ENCODE assay signal across 9 mouse cellular contexts in the genomic region with DNA sequence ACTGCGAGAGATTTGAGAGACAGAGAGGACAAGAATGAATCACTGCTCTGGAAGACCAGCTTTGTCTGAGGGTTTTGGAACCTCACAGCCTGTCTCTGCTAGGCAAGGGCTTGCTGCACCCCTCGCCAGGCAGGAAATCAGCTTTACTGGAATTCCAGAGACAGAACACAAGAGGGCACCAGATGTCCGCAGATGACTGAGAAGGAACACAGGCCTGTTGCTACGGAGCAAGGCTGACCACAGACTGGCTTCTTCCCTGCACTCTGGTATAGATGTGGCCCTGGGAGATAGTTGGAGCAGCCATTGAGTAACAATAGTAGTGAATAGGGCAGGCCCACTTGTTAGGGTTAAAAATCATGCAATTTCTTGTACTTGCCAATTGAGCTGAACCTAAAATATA.
DNase-seq lines count a peak whose midpoint lies in the region; ATAC-seq and TF ChIP-seq lines count a peak whose summit lies in the region.
"Had no signal": no experiment of that assay in that cellular context is flagged by ENCODE, and none has a peak within 500 bp of the region (broad histone marks: within the 10 kb centered on the region; RNA-seq: fewer than 3 reads in every experiment).

No protein-coding gene starts in this region.

- no peak overlapping the region for H3K4me2 ChIP-seq in embryonic facial prominence, embryonic 11.5 days (ENCODE audit: low read depth, low read length)
- no peak overlapping the region for H3K4me2 ChIP-seq in liver, embryonic 11.5 days
- H3K4me2 ChIP-seq in neural tube, embryonic 13.5 days, result no peak overlapping the region

- H3K4me3 ChIP-seq in embryonic facial prominence, embryonic 11.5 days (ENCODE audit: low read depth, low read length), result no peak overlapping the region
- no peak overlapping the region for H3K4me3 ChIP-seq in heart, embryonic 10.5 days
- no peak overlapping the region for H3K4me3 ChIP-seq in liver, embryonic 11.5 days (ENCODE audit: low read depth, low read length)
- no peak overlapping the region for H3K4me3 ChIP-seq in neural tube, embryonic 13.5 days
- H3K4me3 ChIP-seq in thymus, adult 2 months (ENCODE audit: control insufficient read depth, insufficient read depth, low read length), result no peak overlapping the region
- H3K4me3 ChIP-seq: megakaryocyte, embryonic 14.5 days had no signal

- H3K9me3 ChIP-seq in embryonic facial prominence, embryonic 11.5 days (replicated peaks; ENCODE audit: control insufficient read depth, low read length), result no peaks in the 10 kb centered on the region
- no peaks in the 10 kb centered on the region for H3K9me3 ChIP-seq in heart, embryonic 10.5 days
- H3K9me3 ChIP-seq in liver, embryonic 11.5 days (ENCODE audit: control insufficient read depth, low read length), result no peaks in the 10 kb centered on the region
- H3K9me3 ChIP-seq in neural tube, embryonic 13.5 days, result no peaks in the 10 kb centered on the region
- H3K9me3 ChIP-seq: megakaryocyte, embryonic 14.5 days had no signal

- peak; percentile 48; the same call in 1 of the 2 replicates for ATAC-seq in embryonic facial prominence, embryonic 11.5 days (replicated peaks; ENCODE audit: insufficient number of reproducible peaks, low FRiP score, low TSS enrichment, low read depth)
- no peak for ATAC-seq in liver, embryonic 11.5 days (replicated peaks; ENCODE audit: low FRiP score)
- peak; percentile 84; the same call in 1 of the 2 replicates for ATAC-seq in neural tube, embryonic 13.5 days (ENCODE audit: low read depth)

- H3K27me3 ChIP-seq in embryonic facial prominence, embryonic 11.5 days (ENCODE audit: control insufficient read depth, insufficient read depth, low read length), result no peaks in the 10 kb centered on the region
- H3K27me3 ChIP-seq in heart, embryonic 10.5 days (ENCODE audit: insufficient read depth, poor library complexity, severe bottlenecking), result no peaks in the 10 kb centered on the region
- H3K27me3 ChIP-seq in liver, embryonic 11.5 days (replicated peaks; ENCODE audit: control insufficient read depth, insufficient read depth, low read length), result no peaks in the 10 kb centered on the region
- H3K27me3 ChIP-seq in neural tube, embryonic 13.5 days, result no peaks in the 10 kb centered on the region
- no peaks in the 10 kb centered on the region for H3K27me3 ChIP-seq in thymus, adult 2 months (ENCODE audit: control insufficient read depth, insufficient read depth, low read length)
- H3K27me3 ChIP-seq: megakaryocyte, embryonic 14.5 days had no signal

- no peak overlapping the region for H3K27ac ChIP-seq in embryonic facial prominence, embryonic 11.5 days (replicated peaks; ENCODE audit: low read depth, low read length)
- H3K27ac ChIP-seq in heart, embryonic 10.5 days, result no peak overlapping the region
- no peak overlapping the region for H3K27ac ChIP-seq in liver, embryonic 11.5 days (ENCODE audit: low read depth, low read length)
- no peak overlapping the region for H3K27ac ChIP-seq in neural tube, embryonic 13.5 days (replicated peaks)
- no peak overlapping the region for H3K27ac ChIP-seq in thymus, adult 2 months (ENCODE audit: control insufficient read depth, insufficient read depth, low read length)

- 34% methylated on average over 4 of the region's 4 CpGs for WGBS in embryonic facial prominence, embryonic 11.5 days
- WGBS in heart, embryonic 10.5 days, result 39% methylated on average over 4 of the region's 4 CpGs
- WGBS in liver, embryonic 11.5 days, result 57% methylated on average over 4 of the region's 4 CpGs
- WGBS in neural tube, embryonic 13.5 days, result 31% methylated on average over 4 of the region's 4 CpGs
- 65% methylated on average over 4 of the region's 4 CpGs for WGBS in thymus, adult 2 months

- TF ChIP-seq POLR2A in thymus, adult 2 months (IDR thresholded peaks at IDR 0.05; ENCODE audit: control insufficient read depth, extremely low read depth, insufficient read depth, low read length, poor library complexity), result no peak

- no peaks in the 10 kb centered on the region for H3K36me3 ChIP-seq in embryonic facial prominence, embryonic 11.5 days (replicated peaks; ENCODE audit: control insufficient read depth, insufficient read depth, low read depth, low read length)
- H3K36me3 ChIP-seq in heart, embryonic 10.5 days, result peaks cover 53% of the 10 kb centered on the region
- peaks cover 14% of the 10 kb centered on the region; the same call in 1 of the 2 replicates for H3K36me3 ChIP-seq in liver, embryonic 11.5 days (ENCODE audit: control insufficient read depth, insufficient read depth, low read length)
- peaks cover 32% of the 10 kb centered on the region for H3K36me3 ChIP-seq in neural tube, embryonic 13.5 days
- H3K36me3 ChIP-seq in thymus, adult 2 months (ENCODE audit: control insufficient read depth, insufficient read depth, low read length), result peaks cover 45% of the 10 kb centered on the region

- no peaks in the 10 kb centered on the region; the same call in 1 of the 2 replicates for H3K4me1 ChIP-seq in embryonic facial prominence, embryonic 11.5 days (ENCODE audit: control insufficient read depth, insufficient read depth, low read length)
- no peaks in the 10 kb centered on the region for H3K4me1 ChIP-seq in heart, embryonic 10.5 days
- H3K4me1 ChIP-seq in liver, embryonic 11.5 days (replicated peaks; ENCODE audit: control insufficient read depth, insufficient read depth, low read length), result no peaks in the 10 kb centered on the region
- no peaks in the 10 kb centered on the region for H3K4me1 ChIP-seq in neural tube, embryonic 13.5 days (replicated peaks)
- no peaks in the 10 kb centered on the region for H3K4me1 ChIP-seq in thymus, adult 2 months (replicated peaks; ENCODE audit: control insufficient read depth, insufficient read depth, low read length)

- H3K9ac ChIP-seq in embryonic facial prominence, embryonic 11.5 days (replicated peaks; ENCODE audit: low read length), result no peak overlapping the region
- no peak overlapping the region for H3K9ac ChIP-seq in liver, embryonic 11.5 days (ENCODE audit: low read depth, low read length)
- no peak overlapping the region for H3K9ac ChIP-seq in neural tube, embryonic 13.5 days

- DNase-seq in urinary bladder, postnatal 14 days (ENCODE audit: low spot score), result peak; percentile 47
- DNase-seq in urinary bladder, adult 2 months (ENCODE audit: low spot score), result no peak
- DNase-seq in embryonic facial prominence, embryonic 11.5 days (ENCODE audit: low spot score), result peak; percentile 76
- DNase-seq in heart, embryonic 10.5 days (ENCODE audit: low spot score), result peak; percentile 86
- peak; percentile 77 for DNase-seq in kidney, postnatal 10 days
- peak; percentile 37 for DNase-seq in liver, embryonic 11.5 days (ENCODE audit: low spot score)
- peak; percentile 62 for DNase-seq in thymus, adult 2 months

- no peak for TF ChIP-seq CTCF in thymus, adult 2 months (IDR thresholded peaks at IDR 0.05; ENCODE audit: borderline replicate concordance, control insufficient read depth, extremely low read depth, insufficient read depth, low read length, poor library complexity)
